Mouse (Mus musculus): ENCODE measurements around the gene Nyap2.

The Nyap2 gene

GRCm38 (mm10) chr1:81076831-81077664 lies at the start of gene Nyap2:
Nyap2 (plus strand) TSS chr1:81076950.
- DNase-seq (ENCODE audit: low spot score in 2 of 2): peak; percentile 77 to 86

- DNase-seq (ENCODE audit: low spot score in 2 of 2): no peak
Observed at GRCm38 (mm10) chr1:81042907-81043868, 33.6 kb upstream of the Nyap2 start.

DNA sequence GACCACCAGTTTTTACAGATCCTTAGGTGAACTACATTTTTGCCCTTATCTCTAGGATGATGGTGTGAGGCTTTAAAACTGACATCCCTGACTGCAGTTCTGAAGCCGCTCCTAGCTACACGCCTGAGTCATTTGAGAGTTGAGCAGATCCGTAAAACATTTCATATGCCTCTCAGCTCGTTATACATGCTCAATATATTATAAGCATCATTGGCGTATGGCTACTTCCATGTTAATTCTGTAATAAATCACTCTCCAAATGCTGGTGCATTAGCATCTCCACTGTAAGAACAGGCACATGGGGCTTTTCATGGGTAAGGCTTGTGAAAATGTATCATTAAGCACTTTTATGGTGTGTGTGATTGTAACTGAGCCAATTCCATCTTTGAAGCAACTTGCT lies 18.4 kb upstream of the Nyap2 start:
- no peak for DNase-seq (ENCODE audit: low spot score in 2 of 2)

GRCm38 (mm10) chr1:81058835-81059234 lies 17.9 kb upstream of the Nyap2 start:
- no peak for DNase-seq (ENCODE audit: low spot score in 2 of 2)

- no peak for DNase-seq (ENCODE audit: low spot score in 2 of 2)
Observed at GRCm38 (mm10) chr1:81062811-81063210, 13.9 kb upstream of the Nyap2 start.

- peak; percentile 66 to 75 for DNase-seq (ENCODE audit: low spot score in 2 of 2)
Observed at GRCm38 (mm10) chr1:81076259-81076658, 491 bp upstream of the Nyap2 start.

GRCm38 (mm10) chr1:81077665-81078314 lies 1.0 kb downstream of the Nyap2 start:
- no peak for DNase-seq (ENCODE audit: low spot score in 2 of 2)

DNA sequence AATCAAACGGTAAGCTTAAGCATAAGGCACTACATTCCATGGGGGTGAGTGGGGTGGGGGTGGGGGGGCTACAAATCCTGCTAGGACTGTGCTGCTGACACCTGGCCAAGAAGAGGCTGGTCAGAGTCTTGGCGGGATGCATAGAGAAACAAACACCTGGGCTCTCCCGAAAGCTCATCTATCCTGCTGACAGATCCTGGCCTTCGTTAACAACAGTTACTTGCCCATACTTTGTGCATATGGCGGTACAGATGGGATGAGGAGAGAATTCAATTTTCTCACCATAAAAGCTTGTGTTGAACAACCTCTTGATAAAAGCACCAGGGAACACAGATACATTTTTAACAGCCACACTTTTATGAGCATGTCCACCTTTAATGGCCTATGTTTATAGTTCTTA lies 10.7 kb downstream of the Nyap2 start:
- DNase-seq (ENCODE audit: low spot score in 2 of 2): peak in 1 of 2 experiments; percentile 23

- DNase-seq (ENCODE audit: low spot score in 2 of 2): no peak
Observed at GRCm38 (mm10) chr1:81090400-81090799, 13.7 kb downstream of the Nyap2 start.

- no peak for DNase-seq (ENCODE audit: low spot score in 2 of 2)
Observed at GRCm38 (mm10) chr1:81090979-81091378, 14.2 kb downstream of the Nyap2 start.

GRCm38 (mm10) chr1:81092056-81092455 lies 15.3 kb downstream of the Nyap2 start:
- no peak for DNase-seq (ENCODE audit: low spot score in 2 of 2)

- no peak for DNase-seq (ENCODE audit: low spot score in 2 of 2)
Observed at GRCm38 (mm10) chr1:81092886-81093285, 16.1 kb downstream of the Nyap2 start.

DNA sequence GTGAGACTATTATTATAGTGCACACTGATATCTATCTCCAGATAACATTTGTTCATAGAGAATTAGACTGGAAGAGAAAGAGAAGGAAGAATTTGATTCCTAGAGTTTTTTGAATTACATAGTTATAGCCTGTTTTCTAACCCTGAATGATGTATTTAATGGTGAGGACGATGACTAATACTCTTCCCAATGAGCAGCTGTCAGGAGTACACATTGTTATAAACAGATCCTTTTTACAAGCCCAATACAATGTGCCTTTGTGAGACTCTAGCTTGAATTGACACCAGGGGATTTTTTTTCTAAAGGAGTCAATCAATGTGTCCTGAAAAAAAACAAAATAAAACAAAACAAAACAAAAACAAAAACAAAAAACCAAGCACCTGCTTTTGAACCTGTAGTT lies 22.2 kb downstream of the Nyap2 start:
- DNase-seq (ENCODE audit: low spot score in 2 of 2): no peak

DNA sequence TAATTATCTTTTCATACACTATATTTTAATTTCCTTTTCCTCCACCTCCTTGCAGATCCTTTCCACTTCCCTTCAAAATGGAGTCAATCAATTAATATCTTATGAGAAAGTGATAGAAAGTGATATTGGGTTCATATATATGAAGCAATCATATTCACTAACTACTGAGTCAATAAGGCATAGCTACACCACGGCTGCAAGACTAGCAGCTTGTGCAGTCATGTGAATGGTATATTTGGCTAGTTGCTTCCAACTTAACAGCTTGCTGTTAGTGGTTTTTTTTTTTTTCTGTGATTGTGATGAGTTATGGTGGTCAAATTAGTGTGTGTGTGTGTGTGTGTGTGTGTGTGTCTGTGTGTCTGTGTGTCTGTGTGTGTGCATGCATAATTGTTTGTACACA lies 25.0 kb downstream of the Nyap2 start:
- no peak for DNase-seq (ENCODE audit: low spot score in 2 of 2)

DNA sequence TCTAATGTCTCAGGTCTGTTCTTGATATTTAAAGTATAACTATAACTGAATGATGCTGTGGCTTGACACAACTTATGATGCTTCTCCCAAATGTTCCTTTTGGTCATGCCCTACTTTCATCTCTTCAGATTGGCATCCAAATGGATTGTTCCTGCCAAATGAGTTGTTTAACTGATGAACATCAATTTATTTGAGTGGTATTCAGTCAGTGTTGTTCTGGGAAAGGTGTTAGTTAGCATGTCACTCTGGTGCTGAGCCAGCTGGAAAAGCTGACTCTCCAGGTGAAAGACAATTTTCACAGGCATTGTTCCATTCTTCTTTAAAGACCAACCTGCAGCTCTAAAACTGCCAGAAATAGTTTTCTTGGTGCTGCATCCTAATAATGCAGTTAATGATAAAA lies 43.0 kb downstream of the Nyap2 start:
- no peak for DNase-seq (ENCODE audit: low spot score in 2 of 2)

DNA sequence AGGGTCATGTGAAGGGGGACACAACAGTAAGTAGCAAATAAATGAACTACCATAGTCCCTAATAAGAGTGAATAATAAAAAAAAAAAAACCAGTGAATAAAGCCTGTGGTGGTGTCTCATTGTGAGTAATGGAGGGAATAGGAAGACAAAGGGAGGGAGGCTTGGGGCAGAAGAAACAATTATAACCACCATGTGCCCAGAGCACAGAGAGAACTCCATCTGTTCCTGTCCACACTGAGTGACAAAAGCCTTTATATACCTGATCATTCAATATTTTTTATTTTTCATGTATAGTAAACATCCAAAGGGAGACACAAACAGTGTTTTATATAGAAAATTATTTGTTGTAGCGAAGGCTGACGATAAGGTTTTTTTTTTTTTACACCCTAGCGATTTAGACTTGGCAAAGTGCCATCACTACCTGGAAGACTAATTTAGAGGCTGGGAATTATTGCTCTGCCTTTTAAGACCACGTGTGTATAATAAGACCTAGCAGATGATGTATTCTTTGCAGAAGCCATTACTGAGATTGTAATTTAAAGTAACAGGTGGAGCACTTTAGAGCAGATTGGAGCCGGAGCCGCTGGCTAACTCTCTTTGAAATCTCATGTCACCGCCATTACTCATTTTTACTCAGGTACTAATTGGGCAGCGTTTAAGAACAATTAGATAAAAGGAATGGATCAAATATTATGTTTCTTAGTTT lies 55.4 kb downstream of the Nyap2 start:
- no peak for DNase-seq (ENCODE audit: low spot score in 2 of 2)

GRCm38 (mm10) chr1:81143855-81144254 lies 67.1 kb downstream of the Nyap2 start:
- DNase-seq (ENCODE audit: low spot score in 2 of 2): no peak

GRCm38 (mm10) chr1:81145576-81145975 lies 68.8 kb downstream of the Nyap2 start:
- DNase-seq (ENCODE audit: low spot score in 2 of 2): no peak

GRCm38 (mm10) chr1:81169245-81169644 lies 92.5 kb downstream of the Nyap2 start:
- DNase-seq (ENCODE audit: low spot score in 2 of 2): no peak

- DNase-seq (ENCODE audit: low spot score in 2 of 2): no peak
Observed at GRCm38 (mm10) chr1:81172703-81173102, 96.0 kb downstream of the Nyap2 start.

DNA sequence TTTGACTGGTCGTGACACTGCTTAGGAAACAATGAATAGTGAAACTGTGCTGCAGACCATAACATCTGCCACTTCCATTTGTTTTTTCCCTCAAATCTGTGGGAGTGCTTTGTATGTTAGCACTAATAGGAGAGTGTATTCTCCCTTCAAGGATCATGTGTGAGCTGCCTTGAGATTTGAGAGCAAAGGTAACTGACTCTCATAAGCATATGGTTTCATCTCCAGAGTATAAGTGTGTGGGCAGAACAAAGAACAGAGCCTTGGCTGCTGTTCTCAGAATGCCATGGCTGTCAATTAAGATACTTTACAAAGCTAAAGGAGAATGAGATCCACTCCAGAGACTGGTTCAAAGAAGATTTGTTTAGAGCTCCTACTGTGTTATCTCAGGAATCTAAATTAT lies 96.6 kb downstream of the Nyap2 start:
- DNase-seq (ENCODE audit: low spot score in 2 of 2): no peak
